Mouse (Mus musculus): ENCODE measurements around the gene Rap2a. TPM values are rescaled to one million over a fixed set of nuclear protein-coding genes. Genes with fewer than 3 reads are reported as not detected.

The Rap2a gene
- polyA plus RNA-seq, 2 experiments = 16.4 to 20.9 TPM

GRCm38 (mm10) chr14:120504423-120504822, 26.2 kb downstream of the Rap2a start:
- TF ChIP-seq POLR2A (IDR thresholded peaks at IDR 0.05; ENCODE audit: borderline replicate concordance, extremely low read depth, insufficient read depth, insufficient read length) = no peak
- DNase-seq (ENCODE audit: low spot score) = no peak
- no peak overlapping the region for H3K9ac ChIP-seq (ENCODE audit: low read depth, low read length, severe bottlenecking)
- H3K9me3 ChIP-seq (ENCODE audit: control insufficient read depth, low read length) = no peaks in the 10 kb centered on the region
- H3K27me3 ChIP-seq (ENCODE audit: control insufficient read depth, insufficient read depth, low read length) = no peaks in the 10 kb centered on the region
- no peak overlapping the region for H3K4me3 ChIP-seq (replicated peaks; ENCODE audit: low read length)
- WGBS = 76% methylated on average over 12 of the region's 12 CpGs
- ATAC-seq (ENCODE audit: low FRiP score, low read depth) = no peak
- H3K27ac ChIP-seq (replicated peaks; ENCODE audit: low read depth, low read length) = no peak overlapping the region
- H3K36me3 ChIP-seq (ENCODE audit: control insufficient read depth, insufficient read depth, low read length) = peaks cover 20% of the 10 kb centered on the region
- no peaks in the 10 kb centered on the region for H3K4me1 ChIP-seq (ENCODE audit: control insufficient read depth, insufficient read depth, low read length)
- H3K4me2 ChIP-seq (replicated peaks; ENCODE audit: low read depth, low read length, severe bottlenecking) = no peak overlapping the region

- no peak overlapping the region for H3K4me2 ChIP-seq (replicated peaks; ENCODE audit: low read depth, low read length, severe bottlenecking)
- H3K9me3 ChIP-seq (ENCODE audit: control insufficient read depth, low read length) = no peaks in the 10 kb centered on the region
- DNase-seq (ENCODE audit: low spot score) (no peak), ATAC-seq (ENCODE audit: low FRiP score, low read depth) (no peak)
- H3K4me1 ChIP-seq (ENCODE audit: control insufficient read depth, insufficient read depth, low read length) = no peaks in the 10 kb centered on the region
- TF ChIP-seq POLR2A (IDR thresholded peaks at IDR 0.05; ENCODE audit: borderline replicate concordance, extremely low read depth, insufficient read depth, insufficient read length) = no peak
- no peak overlapping the region for H3K4me3 ChIP-seq (replicated peaks; ENCODE audit: low read length)
- H3K9ac ChIP-seq (ENCODE audit: low read depth, low read length, severe bottlenecking) = no peak overlapping the region
- no peaks in the 10 kb centered on the region for H3K27me3 ChIP-seq (ENCODE audit: control insufficient read depth, insufficient read depth, low read length)
- peaks cover 20% of the 10 kb centered on the region for H3K36me3 ChIP-seq (ENCODE audit: control insufficient read depth, insufficient read depth, low read length)
- 92% methylated on average over 18 of the region's 18 CpGs for WGBS
- H3K27ac ChIP-seq (replicated peaks; ENCODE audit: low read depth, low read length) = no peak overlapping the region
Observed at GRCm38 (mm10) chr14:120504928-120505461, 26.8 kb downstream of the Rap2a start.

- 93% methylated on average over 6 of the region's 6 CpGs for WGBS
- Histone ChIP-seq H3K27me3 (ENCODE audit: control insufficient read depth, insufficient read depth, low read length) (no peaks in the 10 kb centered on the region), H3K9ac (ENCODE audit: low read depth, low read length, severe bottlenecking) (no peak overlapping the region), H3K4me2 (replicated peaks; ENCODE audit: low read depth, low read length, severe bottlenecking) (no peak overlapping the region), H3K4me1 (ENCODE audit: control insufficient read depth, insufficient read depth, low read length) (no peaks in the 10 kb centered on the region), H3K4me3 (replicated peaks; ENCODE audit: low read length) (no peak overlapping the region), H3K36me3 (ENCODE audit: control insufficient read depth, insufficient read depth, low read length) (peaks cover 20% of the 10 kb centered on the region), H3K27ac (replicated peaks; ENCODE audit: low read depth, low read length) (no peak overlapping the region), H3K9me3 (ENCODE audit: control insufficient read depth, low read length) (no peaks in the 10 kb centered on the region)
- DNase-seq (ENCODE audit: low spot score) (no peak), ATAC-seq (ENCODE audit: low FRiP score, low read depth) (no peak)
- no peak for TF ChIP-seq POLR2A (IDR thresholded peaks at IDR 0.05; ENCODE audit: borderline replicate concordance, extremely low read depth, insufficient read depth, insufficient read length)
Observed at GRCm38 (mm10) chr14:120505918-120506317, 27.7 kb downstream of the Rap2a start.

GRCm38 (mm10) chr14:120507516-120507915, 29.3 kb downstream of the Rap2a start:
- Histone ChIP-seq H3K27ac (replicated peaks; ENCODE audit: low read depth, low read length) (no peak overlapping the region), H3K9ac (ENCODE audit: low read depth, low read length, severe bottlenecking) (no peak overlapping the region), H3K4me2 (replicated peaks; ENCODE audit: low read depth, low read length, severe bottlenecking) (no peak overlapping the region), H3K36me3 (ENCODE audit: control insufficient read depth, insufficient read depth, low read length) (peaks cover 17% of the 10 kb centered on the region), H3K9me3 (ENCODE audit: control insufficient read depth, low read length) (no peaks in the 10 kb centered on the region), H3K27me3 (ENCODE audit: control insufficient read depth, insufficient read depth, low read length) (no peaks in the 10 kb centered on the region), H3K4me1 (ENCODE audit: control insufficient read depth, insufficient read depth, low read length) (no peaks in the 10 kb centered on the region), H3K4me3 (replicated peaks; ENCODE audit: low read length) (no peak overlapping the region)
- DNase-seq (ENCODE audit: low spot score) (no peak), ATAC-seq (ENCODE audit: low FRiP score, low read depth) (0 out of 2 replicates have a peak, but pooled peaks have one; percentile 44)
- no peak for TF ChIP-seq POLR2A (IDR thresholded peaks at IDR 0.05; ENCODE audit: borderline replicate concordance, extremely low read depth, insufficient read depth, insufficient read length)
- WGBS = 77% methylated on average over 12 of the region's 12 CpGs

- Histone ChIP-seq H3K4me1 (ENCODE audit: control insufficient read depth, insufficient read depth, low read length) (no peaks in the 10 kb centered on the region), H3K36me3 (ENCODE audit: control insufficient read depth, insufficient read depth, low read length) (peaks cover 15% of the 10 kb centered on the region), H3K27me3 (ENCODE audit: control insufficient read depth, insufficient read depth, low read length) (no peaks in the 10 kb centered on the region), H3K27ac (replicated peaks; ENCODE audit: low read depth, low read length) (no peak overlapping the region), H3K4me3 (replicated peaks; ENCODE audit: low read length) (no peak overlapping the region), H3K4me2 (replicated peaks; ENCODE audit: low read depth, low read length, severe bottlenecking) (no peak overlapping the region), H3K9me3 (ENCODE audit: control insufficient read depth, low read length) (no peaks in the 10 kb centered on the region), H3K9ac (ENCODE audit: low read depth, low read length, severe bottlenecking) (no peak overlapping the region)
- DNase-seq (ENCODE audit: low spot score) (no peak), ATAC-seq (ENCODE audit: low FRiP score, low read depth) (no peak)
- no peak for TF ChIP-seq POLR2A (IDR thresholded peaks at IDR 0.05; ENCODE audit: borderline replicate concordance, extremely low read depth, insufficient read depth, insufficient read length)
- WGBS = 86% methylated on average over 16 of the region's 16 CpGs
Observed at GRCm38 (mm10) chr14:120508566-120509365, 30.5 kb downstream of the Rap2a start.
